Mouse (Mus musculus) myocyte (in vitro differentiated cells): ENCODE measurements at regions not wholly inside any gene's neighbourhood (a gene's known extent, or its start where the extent isn't known, plus 50 kb on each side); places are given as distances from the start of the nearest gene placed in this dataset.

ENCODE experiments used
- E2F4 ChIP-seq: IDR thresholded peaks from one replicate; pipeline ENCODE4 v1.6.1; 2011; ENCODE audit warnings: mild to moderate bottlenecking, control low read depth, moderate library complexity; ENCODE audit not compliant: insufficient read depth
- MAX ChIP-seq: IDR thresholded peaks from one replicate; pipeline ENCODE4 v1.6.1; 2011; ENCODE audit warnings: low read depth, mild to moderate bottlenecking, control low read depth
- POLR2A ChIP-seq: IDR thresholded peaks from one replicate; pipeline ENCODE4 v1.6.1; 2011; ENCODE audit warnings: low read depth, mild to moderate bottlenecking, control low read depth, moderate library complexity; ENCODE audit not compliant: insufficient read length
- POLR2AphosphoS2 ChIP-seq: IDR thresholded peaks from one replicate; pipeline ENCODE4 v1.6.1; 2011; ENCODE audit warnings: low read depth, control low read depth; ENCODE audit not compliant: insufficient read length
- TCF12 ChIP-seq: IDR thresholded peaks from one replicate; pipeline ENCODE4 v1.6.1; 2011; ENCODE audit warnings: mild to moderate bottlenecking, control low read depth; ENCODE audit not compliant: poor library complexity, insufficient read depth, severe bottlenecking
- USF1 ChIP-seq: IDR thresholded peaks from one replicate; pipeline ENCODE4 v1.6.1; 2011; ENCODE audit warnings: low read depth, mild to moderate bottlenecking, control low read depth, moderate library complexity

GRCm38 (mm10) chr2:28301313-28301712, 108.5 kb downstream of the Olfm1 start:
- no peak for TF ChIP-seq POLR2A
- TF ChIP-seq TCF12: no peak
- no peak for TF ChIP-seq USF1
- TF ChIP-seq MAX: no peak
- no peak for TF ChIP-seq E2F4
- TF ChIP-seq POLR2AphosphoS2: no peak
